Mouse (Mus musculus) neural tube, embryonic 13.5 days (tissue): ENCODE measurements around the gene Rpain. TPM values are rescaled to one million over a fixed set of nuclear protein-coding genes. Genes with fewer than 3 reads are reported as not detected.

Experiments used
- ATAC-seq: fragments of 200-750 bp; cut with Nextera tagmentation; 2 replicates; pipeline ENCODE4 v1.8.0; 2017; ENCODE audit warnings: low read depth, mild to moderate bottlenecking, moderate TSS enrichment, moderate library complexity
- H3K27ac ChIP-seq: fragments of 300-500 bp; sonication (generic); replicated peaks from 2 replicates; pipeline ENCODE4 v1.5.1; 2015; ENCODE audit warnings: moderate library complexity, mild to moderate bottlenecking, inconsistent platforms
- H3K27me3 ChIP-seq: fragments of 300-500 bp; sonication (generic); 2 replicates; pipeline ENCODE4 v1.6.1; 2015; ENCODE audit warnings: mild to moderate bottlenecking, inconsistent platforms
- H3K36me3 ChIP-seq: fragments of 300-500 bp; sonication (generic); 2 replicates; pipeline ENCODE4 v1.6.1; 2015; ENCODE audit warnings: mild to moderate bottlenecking, inconsistent platforms
- H3K4me1 ChIP-seq: fragments of 300-500 bp; sonication (generic); replicated peaks from 2 replicates; pipeline ENCODE4 v1.6.1; 2015; ENCODE audit warnings: inconsistent platforms
- H3K4me2 ChIP-seq: fragments of 300-500 bp; sonication (generic); 2 replicates; pipeline ENCODE4 v1.6.1; 2015; ENCODE audit warnings: inconsistent platforms, mild to moderate bottlenecking, moderate library complexity
- H3K4me3 ChIP-seq: fragments of 300-500 bp; sonication (generic); 2 replicates; pipeline ENCODE4 v1.5.1; 2015; ENCODE audit warnings: mild to moderate bottlenecking, inconsistent platforms
- H3K9ac ChIP-seq: fragments of 300-500 bp; sonication (generic); 2 replicates; pipeline ENCODE4 v1.6.1; 2015; ENCODE audit warnings: moderate library complexity, mild to moderate bottlenecking, inconsistent platforms
- H3K9me3 ChIP-seq: fragments of 300-500 bp; sonication (generic); 2 replicates; pipeline ENCODE4 v1.6.1; 2016; ENCODE audit warnings: inconsistent platforms
- WGBS: fragments of 180-500 bp; shearing (Covaris S2); methylation state at CpG from one replicate; pipeline ENCODE4 v1.1.7; 2015; 5-methylcytosine and 5-hydroxymethylcytosine counted together
- polyA plus RNA-seq: library from polyadenylated mRNA; unstranded; fragments of >200 nt; fragmentation: Nextera tagmentation; extraction: Ambion mirVana; gene quantifications from 2 replicates; pipeline ENCODE4 v1.2.1, GENCODE M21; 2015

Gene Rpain
- polyA plus RNA-seq, 1 experiment from 2014 or later = 80.2 TPM

GRCm38 (mm10) chr11:71004316-71004773 lies 34.3 kb downstream of the Rpain start, which contains the start of gene Dhx33:
Gene Dhx33, minus strand, starts transcription at chr11:71004437.
- Histone ChIP-seq H3K27me3 (no peaks in the 10 kb centered on the region), H3K9me3 (no peaks in the 10 kb centered on the region), H3K27ac (peak within 1 kb of the TSS; percentile 83), H3K9ac (peak within 1 kb of the TSS; percentile 81), H3K4me1 (peaks cover 21% of the 10 kb centered on the region), H3K36me3 (peaks cover 37% of the 10 kb centered on the region), H3K4me3 (peak within 1 kb of the TSS; percentile 88), H3K4me2 (peak within 1 kb of the TSS; percentile 92)
- ATAC-seq = peak; percentile 99
- under 1% methylated on average over 34 of the region's 35 CpGs for WGBS

- no peaks in the 10 kb centered on the region for H3K27me3 ChIP-seq
- 0 out of 2 replicates have a peak overlapping the region, but pooled peaks have one; percentile 49 for H3K9ac ChIP-seq
- WGBS = 72% methylated on average over 5 of the region's 5 CpGs
- H3K9me3 ChIP-seq = no peaks in the 10 kb centered on the region
- H3K4me1 ChIP-seq = peaks cover 21% of the 10 kb centered on the region
- peak overlapping the region; percentile 88 for H3K4me3 ChIP-seq
- H3K27ac ChIP-seq = no peak overlapping the region
- peak overlapping the region; percentile 54 for H3K4me2 ChIP-seq
- H3K36me3 ChIP-seq = peaks cover 37% of the 10 kb centered on the region
- ATAC-seq = no peak
Observed at GRCm38 (mm10) chr11:71005046-71005445, 35.0 kb downstream of the Rpain start.

GRCm38 (mm10) chr11:71007026-71007425 lies 37.0 kb downstream of the Rpain start:
- H3K9ac ChIP-seq = no peak overlapping the region
- peaks cover 48% of the 10 kb centered on the region for H3K36me3 ChIP-seq
- no peaks in the 10 kb centered on the region for H3K27me3 ChIP-seq
- ATAC-seq = no peak
- no peak overlapping the region for H3K27ac ChIP-seq
- 95% methylated on average over 6 of the region's 6 CpGs for WGBS
- H3K9me3 ChIP-seq = no peaks in the 10 kb centered on the region
- H3K4me3 ChIP-seq = no peak overlapping the region
- peaks cover 21% of the 10 kb centered on the region for H3K4me1 ChIP-seq
- no peak overlapping the region for H3K4me2 ChIP-seq

GRCm38 (mm10) chr11:71007831-71008230 lies 37.8 kb downstream of the Rpain start:
- peaks cover 13% of the 10 kb centered on the region for H3K4me1 ChIP-seq
- no peak overlapping the region for H3K4me3 ChIP-seq
- H3K9ac ChIP-seq = no peak overlapping the region
- H3K36me3 ChIP-seq = peaks cover 56% of the 10 kb centered on the region
- WGBS = 91% methylated on average over 7 of the region's 7 CpGs
- no peak overlapping the region for H3K27ac ChIP-seq
- no peak for ATAC-seq
- H3K27me3 ChIP-seq = no peaks in the 10 kb centered on the region
- H3K4me2 ChIP-seq = no peak overlapping the region
- H3K9me3 ChIP-seq = no peaks in the 10 kb centered on the region

GRCm38 (mm10) chr11:71008321-71008720 lies 38.3 kb downstream of the Rpain start:
- H3K27me3 ChIP-seq = no peaks in the 10 kb centered on the region
- H3K36me3 ChIP-seq = peaks cover 58% of the 10 kb centered on the region
- no peaks in the 10 kb centered on the region for H3K9me3 ChIP-seq
- no peak overlapping the region for H3K27ac ChIP-seq
- no peak overlapping the region for H3K4me2 ChIP-seq
- 93% methylated on average over 3 of the region's 3 CpGs for WGBS
- ATAC-seq = no peak
- no peak overlapping the region for H3K4me3 ChIP-seq
- H3K9ac ChIP-seq = no peak overlapping the region
- peaks cover 8% of the 10 kb centered on the region for H3K4me1 ChIP-seq

GRCm38 (mm10) chr11:71012743-71013142 lies 42.7 kb downstream of the Rpain start:
- Histone ChIP-seq H3K36me3 (peaks cover 56% of the 10 kb centered on the region), H3K27ac (no peak overlapping the region), H3K4me3 (no peak overlapping the region), H3K9ac (no peak overlapping the region), H3K27me3 (no peaks in the 10 kb centered on the region), H3K9me3 (no peaks in the 10 kb centered on the region), H3K4me2 (no peak overlapping the region), H3K4me1 (peaks cover 17% of the 10 kb centered on the region)
- ATAC-seq = no peak
- WGBS = 94% methylated on average over 7 of the region's 7 CpGs

GRCm38 (mm10) chr11:71017051-71017450 lies 47.0 kb downstream of the Rpain start:
- no peak overlapping the region for H3K9ac ChIP-seq
- no peak overlapping the region for H3K27ac ChIP-seq
- H3K36me3 ChIP-seq = peaks cover 22% of the 10 kb centered on the region
- no peak for ATAC-seq
- H3K4me2 ChIP-seq = no peak overlapping the region
- no peak overlapping the region for H3K4me3 ChIP-seq
- no peaks in the 10 kb centered on the region for H3K9me3 ChIP-seq
- 94% methylated on average over 1 of the region's 1 CpGs for WGBS
- H3K27me3 ChIP-seq = no peaks in the 10 kb centered on the region
- H3K4me1 ChIP-seq = peaks cover 45% of the 10 kb centered on the region

- H3K4me3 ChIP-seq = peak overlapping the region; percentile 89
- H3K36me3 ChIP-seq = peaks cover 12% of the 10 kb centered on the region
- H3K4me1 ChIP-seq = peaks cover 54% of the 10 kb centered on the region
- H3K4me2 ChIP-seq = peak overlapping the region; percentile 80
- peak overlapping the region; percentile 86 for H3K27ac ChIP-seq
- H3K9me3 ChIP-seq = no peaks in the 10 kb centered on the region
- WGBS = 6% methylated on average over 28 of the region's 28 CpGs
- peak overlapping the region; percentile 92 for H3K9ac ChIP-seq
- no peaks in the 10 kb centered on the region for H3K27me3 ChIP-seq
- ATAC-seq = peak; percentile 30
Observed at GRCm38 (mm10) chr11:71018416-71019200, 48.6 kb downstream of the Rpain start.

GRCm38 (mm10) chr11:71019201-71020068 lies 49.4 kb downstream of the Rpain start, which contains the start of the genes Mis12 and Derl2:
Gene Mis12, plus strand, starts transcription at chr11:71019611.
Gene Derl2, minus strand, starts transcription at chr11:71019841.
- Histone ChIP-seq H3K27ac (peak within 1 kb of the TSS; percentile 86), H3K9me3 (no peaks in the 10 kb centered on the region), H3K4me2 (peak within 1 kb of the TSS; percentile 89), H3K4me3 (peak within 1 kb of the TSS; percentile 89), H3K27me3 (no peaks in the 10 kb centered on the region), H3K4me1 (peaks cover 54% of the 10 kb centered on the region), H3K9ac (peak within 1 kb of the TSS; percentile 92), H3K36me3 (peaks cover 9% of the 10 kb centered on the region)
- under 1% methylated on average over 71 of the region's 71 CpGs for WGBS
- peak; percentile 100 for ATAC-seq

Other genes with a start within 250 kb of the Rpain start
- gene Zfp3, start 206.0 kb upstream of the Rpain start, polyA plus RNA-seq = 14.7 and 15.6 TPM in 2 replicates
- gene Scimp, start 157.6 kb upstream of the Rpain start, polyA plus RNA-seq = not detected in 2 replicates
- 80.3 and 86.9 TPM in 2 replicates for gene Rabep1, start 125.4 kb upstream of the Rpain start, polyA plus RNA-seq
- 124 and 138 TPM in 2 replicates for gene Nup88, start 240 bp upstream of the Rpain start, polyA plus RNA-seq
- 188 and 193 TPM in 2 replicates for gene C1qbp, start 12.8 kb downstream of the Rpain start, polyA plus RNA-seq
- 14.0 and 15.2 TPM in 2 replicates for gene Dhx33, start 34.2 kb downstream of the Rpain start, polyA plus RNA-seq
- 34.0 and 34.8 TPM in 2 replicates for gene Mis12, start 49.4 kb downstream of the Rpain start, polyA plus RNA-seq
- gene Derl2, start 49.6 kb downstream of the Rpain start, polyA plus RNA-seq = 35.8 and 37.8 TPM in 2 replicates
- 544 and 566 TPM in 2 replicates for gene 6330403K07Rik, start 63.3 kb downstream of the Rpain start, polyA plus RNA-seq
- gene Nlrp1a, start 174.5 kb downstream of the Rpain start, polyA plus RNA-seq = 0.04 and 0.07 TPM in 2 replicates